Mouse (Mus musculus): ENCODE results near the gene Tek. TPM values are rescaled to one million over a fixed set of nuclear protein-coding genes. Genes with fewer than 3 reads are reported as not detected.

Tek gene
- polyA plus RNA-seq, 1 experiment from 2014 or later: 39.3 TPM

DNA sequence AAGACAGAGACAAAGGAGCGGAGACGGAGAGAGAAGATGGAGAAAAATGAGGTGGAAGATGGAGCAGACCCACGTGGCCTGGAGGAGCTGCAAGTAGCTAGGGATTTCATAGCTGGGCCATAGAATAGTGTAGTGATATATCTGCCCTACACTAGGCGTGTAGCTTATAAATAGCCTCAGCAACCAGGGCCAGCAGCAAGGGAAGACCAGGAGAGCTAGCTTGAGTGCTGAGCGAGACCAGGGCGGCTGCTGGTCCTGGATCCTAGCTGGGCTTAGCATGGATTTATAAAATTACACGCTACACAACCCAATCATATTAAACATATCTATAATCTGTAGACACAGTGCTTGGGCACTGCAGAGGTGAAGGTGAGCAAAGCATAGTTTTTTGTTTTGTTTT is 27.1 kb downstream of the Tek start:
- H3K27ac ChIP-seq (ENCODE audit: low read length): peak overlapping the region; percentile 21; the same call in 1 of the 2 replicates
- no peak overlapping the region for H3K4me3 ChIP-seq (ENCODE audit: low read length)
- no peaks in the 10 kb centered on the region for H3K27me3 ChIP-seq (ENCODE audit: control insufficient read depth, insufficient read depth, low read length)
- 65% methylated on average over 7 of the region's 7 CpGs for WGBS
- H3K9me3 ChIP-seq (replicated peaks; ENCODE audit: control insufficient read depth, low read length): no peaks in the 10 kb centered on the region
- peaks cover 3% of the 10 kb centered on the region for H3K4me1 ChIP-seq (ENCODE audit: control insufficient read depth, insufficient read depth, low read length)
- peak; percentile 72; the same call in 1 of the 2 replicates for ATAC-seq (replicated peaks; ENCODE audit: extremely low read depth, insufficient read depth, low FRiP score)
- no peaks in the 10 kb centered on the region; the same call in 1 of the 2 replicates for H3K36me3 ChIP-seq (ENCODE audit: control insufficient read depth, insufficient read depth)
- H3K9ac ChIP-seq (ENCODE audit: low read length): no peak overlapping the region
- no peak overlapping the region for H3K4me2 ChIP-seq (ENCODE audit: low read depth, low read length)

DNA sequence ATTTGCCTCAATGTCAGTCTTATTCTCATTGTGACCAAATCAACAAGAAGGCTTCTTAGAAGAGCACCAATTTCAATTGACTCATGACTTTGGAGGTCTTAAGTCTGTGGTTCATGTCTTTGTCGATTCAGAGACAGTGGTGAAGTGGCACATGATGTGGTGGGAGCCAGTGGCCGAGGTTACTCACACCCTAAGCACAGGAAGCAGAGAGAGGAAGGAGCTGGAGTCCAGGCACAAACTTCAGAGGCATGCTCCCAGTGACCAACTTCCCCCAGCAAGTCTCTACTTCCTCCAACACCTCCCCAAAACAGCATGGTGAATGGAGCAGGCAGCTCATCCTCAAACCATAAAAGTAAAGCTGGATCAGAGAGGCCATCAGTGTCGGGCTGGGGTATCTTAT is 29.5 kb downstream of the Tek start:
- WGBS: 66% methylated on average over 3 of the region's 3 CpGs

DNA sequence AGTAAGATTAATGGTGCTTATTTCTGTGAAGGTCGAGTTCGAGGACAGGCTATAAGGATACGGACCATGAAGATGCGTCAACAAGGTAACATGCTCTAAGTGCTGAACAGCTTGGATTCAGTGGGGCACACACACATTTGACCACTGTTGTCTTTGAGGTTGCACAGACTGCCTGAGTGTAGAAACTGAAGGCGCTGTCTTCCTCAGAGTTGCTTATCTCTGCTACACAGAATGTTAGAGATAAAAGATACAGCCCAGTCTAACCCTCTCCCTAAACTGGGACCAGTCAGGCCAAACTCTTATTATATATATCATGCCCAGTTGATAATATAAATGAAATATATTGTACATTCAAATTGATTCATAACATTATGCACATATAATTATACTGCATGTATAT is 42.0 kb downstream of the Tek start:
- no peaks in the 10 kb centered on the region for H3K9me3 ChIP-seq (replicated peaks; ENCODE audit: control insufficient read depth, low read length)
- H3K4me1 ChIP-seq (ENCODE audit: control insufficient read depth, insufficient read depth, low read length): no peaks in the 10 kb centered on the region
- no peak overlapping the region for H3K4me2 ChIP-seq (ENCODE audit: low read depth, low read length)
- ATAC-seq (replicated peaks; ENCODE audit: extremely low read depth, insufficient read depth, low FRiP score): no peak
- WGBS: 79% methylated on average over 5 of the region's 5 CpGs
- H3K4me3 ChIP-seq (ENCODE audit: low read length): no peak overlapping the region
- no peaks in the 10 kb centered on the region for H3K36me3 ChIP-seq (ENCODE audit: control insufficient read depth, insufficient read depth)
- H3K27ac ChIP-seq (ENCODE audit: low read length): no peak overlapping the region
- no peaks in the 10 kb centered on the region for H3K27me3 ChIP-seq (ENCODE audit: control insufficient read depth, insufficient read depth, low read length)
- H3K9ac ChIP-seq (ENCODE audit: low read length): no peak overlapping the region

More for the DNA sequence above, 29.5 kb downstream of the Tek start:
- ATAC-seq (replicated peaks; ENCODE audit: extremely low read depth, insufficient read depth, low FRiP score): no peak
- H3K4me2 ChIP-seq (ENCODE audit: low read depth, low read length): no peak overlapping the region
- H3K27ac ChIP-seq (ENCODE audit: low read length): no peak overlapping the region
- no peaks in the 10 kb centered on the region for H3K9me3 ChIP-seq (replicated peaks; ENCODE audit: control insufficient read depth, low read length)
- H3K9ac ChIP-seq (ENCODE audit: low read length): no peak overlapping the region
- peaks cover 3% of the 10 kb centered on the region for H3K4me1 ChIP-seq (ENCODE audit: control insufficient read depth, insufficient read depth, low read length)
- H3K4me3 ChIP-seq (ENCODE audit: low read length): no peak overlapping the region
- H3K36me3 ChIP-seq (ENCODE audit: control insufficient read depth, insufficient read depth): no peaks in the 10 kb centered on the region; the same call in 1 of the 2 replicates
- H3K27me3 ChIP-seq (ENCODE audit: control insufficient read depth, insufficient read depth, low read length): no peaks in the 10 kb centered on the region

DNA sequence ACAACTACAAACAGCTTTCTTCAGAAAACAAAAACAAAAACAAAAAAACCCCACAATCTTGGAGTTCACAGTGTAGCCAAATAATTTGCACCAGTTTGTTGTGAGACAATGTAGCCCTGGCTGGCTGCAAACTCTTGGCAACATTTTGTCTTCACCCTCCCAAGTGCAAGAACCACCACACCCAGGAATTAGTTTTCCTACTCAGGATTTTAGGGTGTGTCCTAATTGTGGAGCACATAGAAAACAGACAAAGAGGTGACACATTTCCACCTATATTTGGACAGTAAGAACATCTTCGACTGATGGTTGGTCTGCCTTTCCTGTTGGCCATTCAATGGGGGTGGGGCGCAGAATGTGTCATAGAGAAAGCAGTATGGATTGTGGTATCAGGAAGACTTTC is 46.8 kb downstream of the Tek start:
- Histone ChIP-seq H3K4me1 (ENCODE audit: control insufficient read depth, insufficient read depth, low read length) (no peaks in the 10 kb centered on the region), H3K4me3 (ENCODE audit: low read length) (no peak overlapping the region), H3K27ac (ENCODE audit: low read length) (no peak overlapping the region), H3K9ac (ENCODE audit: low read length) (no peak overlapping the region), H3K4me2 (ENCODE audit: low read depth, low read length) (no peak overlapping the region), H3K36me3 (ENCODE audit: control insufficient read depth, insufficient read depth) (no peaks in the 10 kb centered on the region), H3K9me3 (replicated peaks; ENCODE audit: control insufficient read depth, low read length) (0 out of 2 replicates have a peak, but pooled peaks cover 2% of the 10 kb centered on the region), H3K27me3 (ENCODE audit: control insufficient read depth, insufficient read depth, low read length) (no peaks in the 10 kb centered on the region)
- 80% methylated on average over 2 of the region's 2 CpGs for WGBS
- no peak for ATAC-seq (replicated peaks; ENCODE audit: extremely low read depth, insufficient read depth, low FRiP score)

DNA sequence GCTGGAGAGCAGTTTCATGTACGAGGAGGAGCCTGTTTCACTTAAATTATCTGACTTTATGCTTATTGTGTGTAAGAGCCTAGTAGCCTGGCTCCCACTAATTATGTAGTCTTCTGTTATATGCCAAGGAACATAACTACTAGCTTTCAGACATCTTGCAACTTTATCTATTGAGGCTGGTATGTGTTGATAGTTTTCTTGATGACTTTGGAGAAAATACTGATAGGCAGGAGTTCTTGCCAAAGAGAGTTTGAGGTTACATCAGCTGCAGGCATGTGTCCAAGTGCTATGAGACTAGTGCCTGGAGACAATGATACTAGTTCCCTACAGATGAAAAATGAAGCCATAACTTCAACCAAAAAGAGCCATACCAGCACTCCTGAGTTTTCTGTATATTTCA is 64.1 kb downstream of the Tek start:
- H3K9me3 ChIP-seq (replicated peaks; ENCODE audit: control insufficient read depth, low read length): no peaks in the 10 kb centered on the region
- H3K4me1 ChIP-seq (ENCODE audit: control insufficient read depth, insufficient read depth, low read length): peaks cover 11% of the 10 kb centered on the region
- no peak overlapping the region for H3K9ac ChIP-seq (ENCODE audit: low read length)
- H3K36me3 ChIP-seq (ENCODE audit: control insufficient read depth, insufficient read depth): 0 out of 2 replicates have a peak, but pooled peaks cover 2% of the 10 kb centered on the region
- no peak overlapping the region for H3K27ac ChIP-seq (ENCODE audit: low read length)
- H3K4me3 ChIP-seq (ENCODE audit: low read length): no peak overlapping the region
- no peaks in the 10 kb centered on the region for H3K27me3 ChIP-seq (ENCODE audit: control insufficient read depth, insufficient read depth, low read length)
- H3K4me2 ChIP-seq (ENCODE audit: low read depth, low read length): no peak overlapping the region
- WGBS: 32% methylated on average over 1 of the region's 1 CpGs
- ATAC-seq (replicated peaks; ENCODE audit: extremely low read depth, insufficient read depth, low FRiP score): peak; percentile 67

DNA sequence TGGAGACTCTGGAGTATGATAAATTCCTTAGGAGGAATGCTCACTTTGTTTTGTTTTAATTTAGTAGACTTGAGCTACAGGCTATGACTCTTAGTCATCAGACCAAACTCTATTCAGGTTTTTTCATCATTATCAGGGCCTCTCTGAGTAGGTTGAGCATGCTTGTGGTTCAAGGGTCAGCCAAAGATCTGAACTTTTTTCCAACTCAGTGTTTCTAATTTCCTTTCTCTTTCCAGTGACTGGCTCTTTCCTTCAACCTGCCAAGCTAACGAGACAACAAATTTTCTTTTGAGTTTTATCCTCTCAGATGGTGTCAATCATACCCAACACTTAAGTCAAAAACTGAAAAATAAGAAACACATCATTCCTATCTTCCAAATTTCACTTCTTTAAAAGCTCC is 71.5 kb downstream of the Tek start:
- H3K36me3 ChIP-seq (ENCODE audit: control insufficient read depth, insufficient read depth): peaks cover 15% of the 10 kb centered on the region
- H3K4me1 ChIP-seq (ENCODE audit: control insufficient read depth, insufficient read depth, low read length): no peaks in the 10 kb centered on the region
- no peak overlapping the region for H3K4me3 ChIP-seq (ENCODE audit: low read length)
- peaks cover 3% of the 10 kb centered on the region; the same call in 1 of the 2 replicates for H3K9me3 ChIP-seq (replicated peaks; ENCODE audit: control insufficient read depth, low read length)
- H3K27me3 ChIP-seq (ENCODE audit: control insufficient read depth, insufficient read depth, low read length): no peaks in the 10 kb centered on the region
- no peak overlapping the region for H3K27ac ChIP-seq (ENCODE audit: low read length)
- H3K4me2 ChIP-seq (ENCODE audit: low read depth, low read length): no peak overlapping the region
- WGBS: 68% methylated on average over 1 of the region's 1 CpGs
- no peak overlapping the region for H3K9ac ChIP-seq (ENCODE audit: low read length)
- ATAC-seq (replicated peaks; ENCODE audit: extremely low read depth, insufficient read depth, low FRiP score): no peak

DNA sequence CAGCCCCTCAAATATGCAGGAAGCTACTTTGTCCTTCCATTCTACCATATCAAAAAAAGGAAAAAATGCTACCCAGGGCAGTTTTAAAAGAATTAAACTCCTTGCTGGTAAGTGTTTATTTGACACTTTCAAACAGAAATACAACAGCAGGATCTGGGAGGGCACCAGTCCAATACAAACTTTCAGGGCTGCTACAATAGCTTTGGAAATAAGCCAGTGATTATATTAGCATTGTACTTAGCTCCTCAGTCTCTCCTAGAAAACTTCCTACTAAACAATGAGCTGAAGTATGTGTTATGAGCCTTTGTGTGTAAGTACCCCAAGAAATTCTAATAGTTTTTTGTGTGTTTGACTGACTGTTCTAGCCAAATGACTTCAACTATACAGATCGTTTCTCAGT is 87.8 kb downstream of the Tek start:
- ATAC-seq (replicated peaks; ENCODE audit: extremely low read depth, insufficient read depth, low FRiP score): peak; percentile 42
- WGBS: 45% methylated on average over 1 of the region's 1 CpGs

DNA sequence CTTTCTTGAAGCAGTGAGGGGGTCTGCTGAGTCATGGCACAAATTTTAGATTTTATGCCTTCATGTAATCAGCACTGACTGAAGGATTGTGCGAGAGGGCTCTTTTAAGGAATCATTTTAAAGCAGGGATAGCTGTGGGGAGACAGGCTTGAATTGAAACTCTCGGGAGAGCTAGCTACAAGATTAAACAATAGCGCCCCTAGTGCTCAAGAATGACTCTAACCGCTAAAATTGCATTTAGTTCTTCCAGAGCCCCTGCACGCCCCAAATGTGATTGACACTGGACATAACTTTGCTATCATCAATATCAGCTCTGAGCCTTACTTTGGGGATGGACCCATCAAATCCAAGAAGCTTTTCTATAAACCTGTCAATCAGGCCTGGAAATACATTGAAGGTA is 88.3 kb downstream of the Tek start:
- H3K4me3 ChIP-seq (ENCODE audit: low read length): no peak overlapping the region
- peak overlapping the region; percentile 28; the same call in 1 of the 2 replicates for H3K4me2 ChIP-seq (ENCODE audit: low read depth, low read length)
- WGBS: 29% methylated on average over 5 of the region's 5 CpGs

More for the DNA sequence above, 87.8 kb downstream of the Tek start:
- H3K36me3 ChIP-seq (ENCODE audit: control insufficient read depth, insufficient read depth): peaks cover 11% of the 10 kb centered on the region
- no peaks in the 10 kb centered on the region for H3K27me3 ChIP-seq (ENCODE audit: control insufficient read depth, insufficient read depth, low read length)
- H3K27ac ChIP-seq (ENCODE audit: low read length): peak overlapping the region; percentile 74
- peaks cover 7% of the 10 kb centered on the region; the same call in 1 of the 2 replicates for H3K9me3 ChIP-seq (replicated peaks; ENCODE audit: control insufficient read depth, low read length)
- H3K4me3 ChIP-seq (ENCODE audit: low read length): no peak overlapping the region
- H3K4me2 ChIP-seq (ENCODE audit: low read depth, low read length): peak overlapping the region; percentile 28; the same call in 1 of the 2 replicates
- no peak overlapping the region for H3K9ac ChIP-seq (ENCODE audit: low read length)
- peaks cover 7% of the 10 kb centered on the region; the same call in 1 of the 2 replicates for H3K4me1 ChIP-seq (ENCODE audit: control insufficient read depth, insufficient read depth, low read length)

DNA sequence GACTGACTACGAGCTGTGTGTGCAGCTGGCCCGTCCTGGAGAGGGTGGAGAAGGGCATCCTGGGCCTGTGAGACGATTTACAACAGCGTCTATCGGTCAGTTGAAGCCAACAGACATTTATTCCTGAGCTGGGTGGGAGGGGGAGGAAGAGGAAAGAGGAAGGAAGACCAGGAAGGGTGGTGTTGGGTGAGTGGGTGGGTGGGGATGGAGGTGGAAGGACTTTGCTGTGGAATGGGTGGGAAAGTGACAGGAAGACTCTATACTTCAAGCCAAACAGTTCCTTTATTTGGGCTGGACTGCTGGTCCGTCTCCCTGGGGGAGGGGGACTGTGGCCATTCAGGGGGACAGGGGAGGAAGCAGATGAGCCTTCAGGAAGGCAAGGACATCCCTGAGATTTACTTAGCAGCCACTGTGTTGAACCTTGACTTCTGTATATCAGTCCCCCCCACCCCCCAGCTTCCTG is 90.9 kb downstream of the Tek start:
- Histone ChIP-seq H3K4me1 (ENCODE audit: control insufficient read depth, insufficient read depth, low read length) (peaks cover 7% of the 10 kb centered on the region; the same call in 1 of the 2 replicates), H3K27me3 (ENCODE audit: control insufficient read depth, insufficient read depth, low read length) (no peaks in the 10 kb centered on the region), H3K9me3 (replicated peaks; ENCODE audit: control insufficient read depth, low read length) (no peaks in the 10 kb centered on the region), H3K4me3 (ENCODE audit: low read length) (no peak overlapping the region), H3K27ac (ENCODE audit: low read length) (no peak overlapping the region; the same call in 1 of the 2 replicates), H3K4me2 (ENCODE audit: low read depth, low read length) (no peak overlapping the region), H3K36me3 (ENCODE audit: control insufficient read depth, insufficient read depth) (no peaks in the 10 kb centered on the region), H3K9ac (ENCODE audit: low read length) (no peak overlapping the region)
- 49% methylated on average over 6 of the region's 6 CpGs for WGBS
- ATAC-seq (replicated peaks; ENCODE audit: extremely low read depth, insufficient read depth, low FRiP score): peak; percentile 63

More for the DNA sequence above, 88.3 kb downstream of the Tek start:
- peaks cover 7% of the 10 kb centered on the region; the same call in 1 of the 2 replicates for H3K9me3 ChIP-seq (replicated peaks; ENCODE audit: control insufficient read depth, low read length)
- peaks cover 7% of the 10 kb centered on the region; the same call in 1 of the 2 replicates for H3K4me1 ChIP-seq (ENCODE audit: control insufficient read depth, insufficient read depth, low read length)
- no peaks in the 10 kb centered on the region for H3K27me3 ChIP-seq (ENCODE audit: control insufficient read depth, insufficient read depth, low read length)
- no peak overlapping the region; the same call in 1 of the 2 replicates for H3K9ac ChIP-seq (ENCODE audit: low read length)
- ATAC-seq (replicated peaks; ENCODE audit: extremely low read depth, insufficient read depth, low FRiP score): no peak
- H3K27ac ChIP-seq (ENCODE audit: low read length): peak overlapping the region; percentile 74
- H3K36me3 ChIP-seq (ENCODE audit: control insufficient read depth, insufficient read depth): peaks cover 8% of the 10 kb centered on the region
